Mouse (Mus musculus): ENCODE measurements around the gene Ccdc51. TPM values are rescaled to one million over a fixed set of nuclear protein-coding genes. Genes with fewer than 3 reads are reported as not detected.

Ccdc51 gene
- total RNA-seq (2014; fragmentation: Nextera tagmentation), result 12.2 and 17.1 TPM in 2 replicates
- total RNA-seq (2017), result 14.2 and 16.6 TPM in 2 replicates

- peak; percentile 98 for ATAC-seq (replicated peaks; ENCODE audit: low FRiP score, low TSS enrichment, poor library complexity, severe bottlenecking)
Measured at GRCm38 (mm10) chr9:109082124-109082800, at the start of gene Ccdc51, which contains the start of gene Tma7. Gene Ccdc51, plus strand, starts transcription at chr9:109082493. Gene Tma7, minus strand, starts transcription at chr9:109082587.

GRCm38 (mm10) chr9:109038086-109038895 lies 44.0 kb upstream of the Ccdc51 start, which contains the start of gene Shisa5:
Gene Shisa5, plus strand, starts transcription at chr9:109038565.
- peak; percentile 90 for ATAC-seq (replicated peaks; ENCODE audit: low FRiP score, low TSS enrichment, poor library complexity, severe bottlenecking)

DNA sequence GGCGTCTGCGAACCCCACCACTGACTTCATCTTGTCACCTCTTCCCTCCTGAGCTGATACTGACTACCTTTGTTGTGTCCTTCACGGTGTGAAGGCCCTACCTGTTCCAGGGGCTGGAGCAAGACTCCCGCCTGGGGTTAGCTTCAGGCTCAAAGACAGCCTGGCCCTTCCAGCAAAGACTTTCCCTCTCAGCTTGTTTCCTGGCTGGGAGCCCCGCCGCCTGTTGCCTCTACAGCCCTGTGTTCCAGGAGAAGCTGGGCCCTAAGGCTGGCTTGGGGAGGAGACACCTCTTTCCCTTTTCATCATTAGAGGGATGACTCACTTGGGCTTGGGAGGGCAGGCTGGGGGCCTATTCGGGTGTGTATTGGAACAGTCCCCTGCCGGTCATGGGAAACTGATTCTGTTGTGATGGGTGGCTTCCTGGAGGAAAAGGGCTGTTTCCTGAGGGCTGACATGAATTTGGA lies 43.4 kb upstream of the Ccdc51 start:
- peak; percentile 48 for ATAC-seq (replicated peaks; ENCODE audit: low FRiP score, low TSS enrichment, poor library complexity, severe bottlenecking)

GRCm38 (mm10) chr9:109039681-109040080 lies 42.6 kb upstream of the Ccdc51 start:
- no peak for ATAC-seq (replicated peaks; ENCODE audit: low FRiP score, low TSS enrichment, poor library complexity, severe bottlenecking)

- no peak for ATAC-seq (replicated peaks; ENCODE audit: low FRiP score, low TSS enrichment, poor library complexity, severe bottlenecking)
Measured at GRCm38 (mm10) chr9:109040216-109040615, 42.1 kb upstream of the Ccdc51 start.

DNA sequence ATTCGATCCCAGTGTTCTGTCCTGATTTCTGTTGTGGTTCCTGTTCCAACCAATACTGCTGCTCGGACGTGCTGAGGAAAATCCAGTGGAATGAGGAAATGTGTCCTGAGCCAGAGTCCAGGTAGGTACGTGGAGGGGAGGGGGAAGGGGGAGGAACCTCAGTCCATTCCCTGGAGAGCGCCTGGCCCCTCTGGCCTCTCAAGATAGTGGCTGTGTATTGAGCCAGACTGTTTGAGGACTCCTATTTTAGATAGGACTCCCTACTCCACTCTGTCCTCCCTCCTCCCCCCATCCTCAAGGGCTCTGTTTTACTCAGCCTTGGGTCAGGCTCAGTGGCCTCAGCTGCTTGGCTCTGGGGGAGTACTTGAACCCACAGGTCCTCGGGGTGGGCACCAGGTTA lies 41.4 kb upstream of the Ccdc51 start:
- no peak for ATAC-seq (replicated peaks; ENCODE audit: low FRiP score, low TSS enrichment, poor library complexity, severe bottlenecking)

DNA sequence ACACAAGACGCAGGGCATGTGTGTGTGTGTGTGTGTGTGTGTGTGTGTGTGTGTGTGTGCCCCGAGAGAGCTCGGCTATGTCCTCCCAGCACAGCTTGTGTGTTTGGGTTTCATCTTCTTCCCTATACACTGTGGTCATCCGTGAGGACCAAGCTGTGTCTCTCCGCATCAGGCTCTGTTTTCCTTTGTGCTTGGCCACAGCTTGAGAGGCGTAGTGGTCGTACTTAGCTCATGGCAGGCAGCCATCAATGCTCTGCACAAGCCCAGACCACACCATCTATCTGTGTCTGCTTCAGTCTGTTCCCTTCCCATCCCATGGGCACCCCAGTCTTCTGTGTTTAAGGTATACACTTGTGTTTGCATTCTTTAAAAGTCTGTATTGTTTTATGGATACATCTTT lies 40.9 kb upstream of the Ccdc51 start:
- no peak for ATAC-seq (replicated peaks; ENCODE audit: low FRiP score, low TSS enrichment, poor library complexity, severe bottlenecking)

GRCm38 (mm10) chr9:109046306-109046705 lies 36.0 kb upstream of the Ccdc51 start:
- peak; percentile 98 for ATAC-seq (replicated peaks; ENCODE audit: low FRiP score, low TSS enrichment, poor library complexity, severe bottlenecking)

GRCm38 (mm10) chr9:109049316-109049715 lies 33.0 kb upstream of the Ccdc51 start:
- ATAC-seq (replicated peaks; ENCODE audit: low FRiP score, low TSS enrichment, poor library complexity, severe bottlenecking), result no peak

GRCm38 (mm10) chr9:109049996-109050673 lies 32.2 kb upstream of the Ccdc51 start:
- ATAC-seq (replicated peaks; ENCODE audit: low FRiP score, low TSS enrichment, poor library complexity, severe bottlenecking), result no peak

DNA sequence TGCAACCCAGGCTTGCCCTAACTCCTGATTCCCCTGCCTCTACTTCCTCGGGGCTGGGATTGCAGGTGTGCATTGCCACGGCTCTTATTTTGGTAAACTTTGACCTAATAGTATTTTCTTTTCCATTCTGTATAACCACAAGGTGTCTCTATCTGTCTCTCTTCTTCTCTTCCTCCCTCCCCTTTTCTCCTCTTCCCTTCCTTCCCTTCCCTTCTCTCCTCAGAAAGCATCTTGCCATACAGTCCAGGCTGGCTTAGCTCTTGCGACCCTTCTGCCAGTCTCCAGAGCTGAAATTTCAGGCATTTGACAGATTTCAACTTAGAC lies 31.7 kb upstream of the Ccdc51 start:
- no peak for ATAC-seq (replicated peaks; ENCODE audit: low FRiP score, low TSS enrichment, poor library complexity, severe bottlenecking)

GRCm38 (mm10) chr9:109051011-109051501 lies 31.2 kb upstream of the Ccdc51 start:
- no peak for ATAC-seq (replicated peaks; ENCODE audit: low FRiP score, low TSS enrichment, poor library complexity, severe bottlenecking)

GRCm38 (mm10) chr9:109051651-109052489 lies 30.4 kb upstream of the Ccdc51 start:
- no peak for ATAC-seq (replicated peaks; ENCODE audit: low FRiP score, low TSS enrichment, poor library complexity, severe bottlenecking)

DNA sequence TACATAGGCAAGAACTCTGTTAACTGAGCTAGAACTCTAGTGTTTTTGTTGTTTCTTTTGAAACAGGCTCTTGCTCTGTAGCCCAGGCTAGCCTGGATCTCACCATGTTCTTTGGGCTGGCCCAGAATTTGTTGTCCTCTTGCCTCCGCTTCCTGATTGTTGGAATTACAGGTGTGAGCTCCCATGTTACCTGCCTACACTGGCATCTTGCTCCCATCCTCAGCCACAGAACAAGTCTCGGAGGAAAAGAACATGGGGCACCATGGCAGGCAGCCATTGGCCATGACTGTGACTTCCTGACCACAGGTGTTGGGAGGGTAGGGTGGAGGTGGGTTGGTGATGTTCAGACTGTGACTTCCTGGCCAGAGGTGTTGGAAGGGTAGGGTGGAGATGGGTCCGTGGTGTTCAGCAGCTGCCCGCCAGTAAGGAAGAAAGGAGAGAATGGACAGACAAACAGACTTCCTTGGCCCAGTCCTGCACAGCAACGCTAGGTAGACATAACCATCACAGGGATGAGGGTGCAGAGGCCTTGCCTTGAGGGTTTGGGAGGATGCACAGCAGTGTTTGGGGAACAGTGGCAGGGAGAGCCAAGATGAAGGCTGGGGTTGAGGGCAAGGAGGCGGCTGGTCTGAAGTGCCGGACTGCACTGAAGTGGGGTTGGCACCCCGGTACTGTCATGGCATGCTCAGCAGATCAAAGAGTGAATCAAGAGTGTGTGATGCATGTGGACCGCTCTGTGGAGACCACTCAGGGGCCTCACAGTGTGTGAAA lies 29.6 kb upstream of the Ccdc51 start:
- ATAC-seq (replicated peaks; ENCODE audit: low FRiP score, low TSS enrichment, poor library complexity, severe bottlenecking), result no peak

DNA sequence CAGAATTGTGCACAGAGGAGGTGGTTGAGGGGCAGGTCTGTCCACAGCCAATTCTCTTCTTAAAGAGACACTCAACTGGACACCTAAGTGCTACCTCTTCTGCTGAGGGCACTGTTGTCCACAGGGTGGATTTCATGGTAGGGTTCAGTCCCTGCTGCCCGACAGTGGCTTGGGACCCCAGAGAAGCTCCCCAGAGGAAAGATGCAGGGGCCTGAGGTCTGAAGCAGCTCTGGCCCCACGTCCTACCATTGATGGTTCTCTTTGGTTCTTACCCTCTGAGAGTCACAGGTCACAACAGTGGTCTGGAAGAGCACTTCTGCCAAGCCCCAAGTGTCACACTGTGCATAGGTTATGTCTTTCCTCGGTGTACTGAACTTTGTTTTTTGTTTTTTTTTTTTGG lies 28.9 kb upstream of the Ccdc51 start:
- ATAC-seq (replicated peaks; ENCODE audit: low FRiP score, low TSS enrichment, poor library complexity, severe bottlenecking), result no peak

DNA sequence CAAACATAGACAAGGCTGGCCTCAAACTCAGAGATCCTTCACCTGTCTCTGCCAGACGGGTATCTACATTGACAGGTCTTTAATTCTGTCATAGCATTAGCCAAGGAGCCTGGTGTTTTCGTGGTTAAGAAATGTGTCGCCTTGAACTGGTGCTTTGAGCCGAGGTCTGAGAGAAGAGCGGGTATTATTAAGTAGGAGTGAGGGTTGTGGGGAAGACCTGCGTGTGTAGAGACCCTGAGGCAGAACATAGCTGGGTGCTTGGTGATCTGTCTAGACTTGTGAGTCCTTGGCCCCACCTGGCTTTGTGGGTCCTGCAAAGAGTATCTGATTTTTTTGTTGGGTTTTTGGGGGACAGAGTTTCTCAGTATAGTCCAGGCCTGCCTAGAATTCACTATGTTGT lies 28.4 kb upstream of the Ccdc51 start:
- no peak for ATAC-seq (replicated peaks; ENCODE audit: low FRiP score, low TSS enrichment, poor library complexity, severe bottlenecking)

DNA sequence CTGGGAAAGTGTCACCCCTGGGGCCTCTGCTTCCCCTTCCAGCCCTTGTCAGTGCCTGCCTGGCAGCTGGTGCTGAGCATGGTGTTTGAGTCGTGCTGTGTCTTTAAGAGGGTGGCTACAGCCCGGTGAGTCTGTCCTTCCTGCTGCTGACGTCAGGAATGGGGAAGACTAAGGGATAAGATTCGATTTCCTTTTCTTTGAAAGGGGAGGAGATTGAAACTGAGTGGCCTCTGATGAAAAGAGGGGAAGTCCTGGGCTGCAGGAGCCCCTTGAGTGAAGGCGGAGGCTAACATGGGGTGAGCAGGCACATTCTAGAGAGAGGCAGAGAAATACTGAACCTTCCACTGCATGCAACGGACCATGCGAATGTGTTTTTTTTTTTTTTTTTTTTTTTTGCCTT lies 27.6 kb upstream of the Ccdc51 start:
- ATAC-seq (replicated peaks; ENCODE audit: low FRiP score, low TSS enrichment, poor library complexity, severe bottlenecking), result peak; percentile 63

GRCm38 (mm10) chr9:109055271-109056030 lies 26.8 kb upstream of the Ccdc51 start:
- ATAC-seq (replicated peaks; ENCODE audit: low FRiP score, low TSS enrichment, poor library complexity, severe bottlenecking), result no peak

Measured in megakaryocyte-erythroid progenitor cell, adult 5-6 weeks (primary cell).